Mouse (Mus musculus): ENCODE measurements around the gene G6pdx. TPM values are rescaled to one million over a fixed set of nuclear protein-coding genes. Genes with fewer than 3 reads are reported as not detected.

Gene G6pdx
- 64.5 TPM for polyA plus RNA-seq (2021)

DNA sequence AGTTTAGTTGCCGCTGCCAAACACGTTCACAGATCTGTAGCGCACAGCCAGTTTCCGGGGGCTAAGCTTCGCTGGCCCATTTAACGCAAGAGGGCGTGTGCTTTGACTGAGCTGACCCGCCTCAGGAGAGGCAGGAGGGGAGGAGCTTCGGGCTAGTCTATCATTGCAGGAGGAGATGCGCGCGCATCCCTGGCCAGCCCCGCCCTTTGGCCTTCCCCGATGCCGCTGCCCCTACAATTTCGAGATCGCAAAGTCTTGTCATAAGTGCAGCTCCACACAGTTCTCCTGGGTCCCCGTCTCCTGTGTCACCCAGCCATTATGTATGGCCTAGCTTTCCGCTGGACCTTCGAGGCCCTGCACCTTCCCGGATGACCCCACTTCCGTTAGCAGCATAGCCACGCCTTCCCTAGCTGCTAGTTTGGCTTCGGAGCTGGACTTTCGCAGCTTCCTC, at the start of gene G6pdx:
Gene G6pdx, minus strand, starts transcription at position 369 of the 451 bp plus-strand sequence.
- DNase-seq (ENCODE audit: low read depth, low spot score) (no peak), ATAC-seq (peak; percentile 70)
- no peaks in the 10 kb centered on the region for H3K27me3 ChIP-seq
- ChIA-PET CTCF (interaction anchor here (1.1 kb wide), 1 partner anchor 11 kb away, joined by 3 read pairs; no protein-coding TSS in a partner anchor), POLR2A (interaction anchor here (1.5 kb wide), 1 partner anchor 11 kb away, joined by 5 read pairs; no protein-coding TSS in a partner anchor)
- TF ChIP-seq CTCF (IDR thresholded peaks at IDR 0.05): no peak
- in situ Hi-C loops (cut with MboI; ENCODE audit: low pct_unique_long_range_greater_than_20kb): loop anchor here (25.0 kb wide), 1 partner anchor 983 kb away; the partner anchor contains the start of genes Brcc3, Cmc4 and Mtcp1

GRCm38 (mm10) chrX:74452773-74453172, 23.8 kb upstream of the G6pdx start:
- POLR2A ChIA-PET: no interaction called here
- DNase-seq (ENCODE audit: low read depth, low spot score) (no peak), ATAC-seq (peak; percentile 74)
- in situ Hi-C loops (cut with MboI; ENCODE audit: low pct_unique_long_range_greater_than_20kb): no loop called here
- CTCF ChIA-PET: interaction anchor here (0.7 to 2.3 kb wide), 2 partner anchors 13 to 16 kb away, joined by 5 to 7 read pairs; no protein-coding TSS in a partner anchor
- H3K27me3 ChIP-seq: peaks cover 15% of the 10 kb centered on the region
- peak; percentile 61 for TF ChIP-seq CTCF (IDR thresholded peaks at IDR 0.05)

GRCm38 (mm10) chrX:74451157-74451912, 22.3 kb upstream of the G6pdx start:
- in situ Hi-C loops (cut with MboI; ENCODE audit: low pct_unique_long_range_greater_than_20kb): no loop called here
- peaks cover 7% of the 10 kb centered on the region for H3K27me3 ChIP-seq
- no peak for TF ChIP-seq CTCF (IDR thresholded peaks at IDR 0.05)
- ChIA-PET POLR2A (no interaction called here), CTCF (no interaction called here)
- ATAC-seq (no peak), DNase-seq (ENCODE audit: low read depth, low spot score) (no peak)

DNA sequence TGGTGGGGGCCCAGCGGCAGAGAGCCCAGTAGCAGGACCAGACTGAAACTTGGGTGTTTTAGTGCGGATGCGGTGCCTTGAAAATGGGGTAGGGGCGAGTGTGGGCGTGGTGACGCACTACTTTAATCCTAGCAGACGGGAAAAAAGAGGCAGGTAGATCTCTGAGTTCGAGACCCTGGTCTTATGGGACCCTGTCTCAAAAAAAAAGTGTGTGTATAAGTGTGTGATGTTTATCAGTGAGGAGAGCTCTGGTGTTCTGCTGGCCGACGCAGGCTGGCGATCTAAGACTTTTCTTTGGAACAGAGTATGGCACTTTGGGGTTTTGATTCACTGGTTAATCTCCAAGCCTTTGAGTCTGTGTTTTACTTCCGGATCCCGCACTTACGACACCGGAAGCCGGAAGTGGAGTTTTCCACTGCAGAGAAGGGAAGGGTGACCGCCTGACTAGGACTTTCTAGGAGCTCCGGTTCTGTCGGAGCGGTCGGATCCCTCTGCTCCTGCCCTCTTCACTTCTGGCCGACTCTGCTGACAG, 362 bp upstream of the G6pdx start:
- ATAC-seq: peak; percentile 66
- ChIA-PET POLR2A (interaction anchor here (1.5 kb wide), 1 partner anchor 11 kb away, joined by 5 read pairs; no protein-coding TSS in a partner anchor), CTCF (interaction anchor here (1.1 kb wide), 1 partner anchor 11 kb away, joined by 3 read pairs; no protein-coding TSS in a partner anchor)
- DNase-seq (ENCODE audit: low read depth, low spot score): no peak
- in situ Hi-C loops (cut with MboI; ENCODE audit: low pct_unique_long_range_greater_than_20kb): loop anchor here (25.0 kb wide), 1 partner anchor 983 kb away; the partner anchor contains the start of genes Brcc3, Cmc4 and Mtcp1
- no peaks in the 10 kb centered on the region for H3K27me3 ChIP-seq
- no peak for TF ChIP-seq CTCF (IDR thresholded peaks at IDR 0.05)

DNA sequence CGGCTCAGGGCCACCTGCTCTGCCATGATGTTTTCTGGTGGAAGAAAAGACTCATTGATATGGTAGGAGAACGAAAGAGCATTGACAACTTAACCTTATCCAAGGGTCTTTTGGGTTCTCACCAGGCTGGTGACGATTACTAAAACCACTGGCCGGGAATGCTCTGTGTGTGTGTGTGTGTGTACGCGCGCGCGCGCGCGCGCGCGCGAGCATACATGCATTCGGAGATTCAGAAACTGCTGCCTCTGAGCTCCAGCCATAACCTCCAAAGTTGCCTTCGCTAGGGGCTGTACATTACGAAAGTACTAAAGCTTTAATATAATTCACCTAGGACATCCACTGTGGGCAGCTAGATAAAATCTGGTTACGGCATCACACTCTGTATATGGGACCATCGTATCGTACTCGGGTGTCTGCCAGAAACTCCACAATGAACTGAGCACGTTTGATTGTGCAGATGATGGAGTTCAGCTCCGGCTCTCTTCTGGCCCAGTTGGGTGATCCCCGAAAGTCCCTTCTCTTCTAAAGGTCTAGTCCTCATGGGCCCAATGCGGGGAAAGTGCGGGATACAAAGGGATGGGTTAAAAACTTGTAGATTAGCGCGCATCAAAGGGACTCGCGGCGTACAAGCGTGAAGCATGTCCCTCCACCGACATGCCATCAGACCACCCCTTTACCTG, 708 bp downstream of the G6pdx start:
- DNase-seq (ENCODE audit: low read depth, low spot score) (no peak), ATAC-seq (no peak)
- TF ChIP-seq CTCF (IDR thresholded peaks at IDR 0.05): no peak
- in situ Hi-C loops (cut with MboI; ENCODE audit: low pct_unique_long_range_greater_than_20kb): loop anchor here (25.0 kb wide), 1 partner anchor 984 kb away; the partner anchor contains the start of genes Brcc3, Cmc4 and Mtcp1
- CTCF ChIA-PET: interaction anchor here (1.1 kb wide), 1 partner anchor 12 kb away, joined by 3 read pairs; no protein-coding TSS in a partner anchor
- no peaks in the 10 kb centered on the region for H3K27me3 ChIP-seq
- POLR2A ChIA-PET: interaction anchor here (1.5 kb wide), 1 partner anchor 12 kb away, joined by 5 read pairs; no protein-coding TSS in a partner anchor

DNA sequence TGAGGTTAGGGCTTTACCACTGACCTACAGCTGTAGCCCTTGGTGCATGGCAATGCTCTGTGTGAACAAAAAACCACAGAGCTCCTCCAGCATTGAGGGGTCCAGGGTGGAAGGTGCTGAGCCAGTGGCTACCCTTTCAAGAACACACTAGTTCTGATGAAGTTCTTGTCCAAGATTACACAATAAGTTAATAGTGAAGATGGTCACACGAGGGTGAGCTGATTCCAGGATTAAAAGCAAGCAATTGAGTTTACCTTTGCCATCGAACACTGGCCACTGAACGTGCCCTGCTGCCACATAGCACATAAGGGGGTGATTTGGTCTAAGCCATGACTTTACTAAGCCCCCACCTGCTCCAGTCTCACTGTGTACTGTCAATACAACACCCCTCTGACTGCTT, 1.9 kb downstream of the G6pdx start:
- no peak for TF ChIP-seq CTCF (IDR thresholded peaks at IDR 0.05)
- H3K27me3 ChIP-seq: no peaks in the 10 kb centered on the region
- in situ Hi-C loops (cut with MboI; ENCODE audit: low pct_unique_long_range_greater_than_20kb): loop anchor here (25.0 kb wide), 1 partner anchor 985 kb away; the partner anchor contains the start of genes Brcc3, Cmc4 and Mtcp1
- ChIA-PET POLR2A (interaction anchor here (0.7 to 0.8 kb wide), 2 partner anchors 13 to 755 kb away, joined by 3 to 6 read pairs; no protein-coding TSS in a partner anchor), CTCF (interaction anchor here (2.0 kb wide), 1 partner anchor 13 kb away, joined by 6 read pairs; no protein-coding TSS in a partner anchor)
- DNase-seq (ENCODE audit: low read depth, low spot score) (no peak), ATAC-seq (no peak)

- H3K27me3 ChIP-seq: no peaks in the 10 kb centered on the region
- ATAC-seq (no peak), DNase-seq (ENCODE audit: low read depth, low spot score) (no peak)
- TF ChIP-seq CTCF (IDR thresholded peaks at IDR 0.05): no peak
- ChIA-PET CTCF (interaction anchor here (2.0 kb wide), 1 partner anchor 13 kb away, joined by 6 read pairs; no protein-coding TSS in a partner anchor), POLR2A (no interaction called here)
- in situ Hi-C loops (cut with MboI; ENCODE audit: low pct_unique_long_range_greater_than_20kb): loop anchor here (25.0 kb wide), 1 partner anchor 986 kb away; the partner anchor contains the start of genes Brcc3, Cmc4 and Mtcp1
These were observed 2.7 kb downstream of the G6pdx start for GRCm38 (mm10) chrX:74426256-74426655.

DNA sequence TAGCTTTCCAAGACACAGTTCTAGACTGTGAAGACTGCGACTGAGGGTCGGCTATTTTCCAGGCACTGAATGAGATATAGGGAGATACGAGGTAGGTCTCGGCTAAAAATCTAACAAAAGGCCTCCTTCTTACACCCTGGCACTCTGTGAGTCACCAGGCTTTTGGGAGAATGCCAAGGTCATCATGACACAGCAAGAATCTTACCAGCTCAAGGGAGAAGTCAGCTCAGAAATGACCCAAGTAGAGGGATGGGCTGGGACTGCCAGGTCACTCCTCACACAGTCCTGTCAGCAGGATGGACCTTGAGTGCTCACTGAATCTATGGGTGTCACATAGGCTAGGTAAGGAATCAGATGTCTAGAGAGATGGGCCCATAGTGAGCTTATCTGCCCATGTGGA, 3.8 kb downstream of the G6pdx start:
- POLR2A ChIA-PET: interaction anchor here (0.6 kb wide), 1 partner anchor 14 kb away, joined by 3 read pairs; no protein-coding TSS in a partner anchor
- in situ Hi-C loops (cut with MboI; ENCODE audit: low pct_unique_long_range_greater_than_20kb): loop anchor here (25.0 kb wide), 1 partner anchor 987 kb away; the partner anchor contains the start of genes Brcc3, Cmc4 and Mtcp1

DNA sequence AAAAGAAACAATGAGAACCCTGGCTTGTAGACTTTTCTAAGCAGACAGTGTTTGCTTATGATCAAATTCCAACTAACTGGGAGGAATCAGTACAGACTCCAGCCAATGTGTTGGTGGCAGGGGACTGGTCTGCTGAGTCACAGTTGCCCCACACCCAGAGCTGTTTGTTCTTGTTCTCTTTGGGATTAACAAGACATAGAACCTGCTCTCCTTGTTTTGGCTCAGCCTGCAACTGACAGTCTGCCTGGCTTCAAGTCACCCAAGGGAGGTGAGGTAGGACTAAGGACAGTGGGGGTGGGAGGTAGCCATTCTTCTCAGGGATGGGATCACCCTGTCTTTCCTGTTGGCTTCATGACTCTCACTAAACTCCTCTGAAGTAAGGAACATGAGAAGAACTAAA, 4.6 kb downstream of the G6pdx start:
- TF ChIP-seq CTCF (IDR thresholded peaks at IDR 0.05): no peak
- peaks cover 16% of the 10 kb centered on the region for H3K27me3 ChIP-seq
- DNase-seq (ENCODE audit: low read depth, low spot score) (no peak), ATAC-seq (no peak)
- ChIA-PET POLR2A (no interaction called here), CTCF (no interaction called here)
- in situ Hi-C loops (cut with MboI; ENCODE audit: low pct_unique_long_range_greater_than_20kb): loop anchor here (5.0 to 25.0 kb wide), 2 partner anchors 307 to 462 kb away; partner anchors contain the start of gene Hcfc1

More for the DNA sequence above, 3.8 kb downstream of the G6pdx start:
- ATAC-seq: no peak
- peaks cover 9% of the 10 kb centered on the region for H3K27me3 ChIP-seq
- TF ChIP-seq CTCF (IDR thresholded peaks at IDR 0.05): no peak
- CTCF ChIA-PET: interaction anchor here (2.0 kb wide), 1 partner anchor 12 kb away, joined by 6 read pairs; no protein-coding TSS in a partner anchor
- DNase-seq (ENCODE audit: low read depth, low spot score): no peak

Data from Patski (cell line).